Mouse (Mus musculus): ENCODE results near the gene Tomm20.

DNA sequence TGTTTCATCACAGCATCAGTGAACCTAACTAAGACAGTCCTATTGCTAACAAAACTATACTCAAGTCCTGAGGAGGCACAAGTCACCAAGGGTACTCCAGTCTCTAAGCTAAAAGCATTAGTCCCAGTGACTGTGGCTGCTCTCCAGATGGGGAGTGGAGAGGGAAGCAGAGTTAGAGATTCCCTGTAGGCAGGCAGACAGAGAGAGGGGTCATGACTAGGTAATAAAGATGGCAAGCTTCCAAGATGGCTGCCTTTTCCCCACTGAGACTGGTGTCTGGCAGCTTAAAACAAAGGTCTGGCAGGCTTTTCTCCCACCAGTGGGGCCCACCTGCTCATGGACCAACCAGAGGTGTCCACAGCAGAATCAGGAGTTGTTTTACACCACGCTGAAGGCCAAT lies 48.9 kb upstream of the Tomm20 start:
- TF ChIP-seq CTCF (IDR thresholded peaks at IDR 0.05; ENCODE audit: borderline replicate concordance, extremely low read depth, insufficient read depth, insufficient read length) (no peak), POLR2A (IDR thresholded peaks at IDR 0.05; ENCODE audit: borderline replicate concordance, extremely low read depth, insufficient read depth, insufficient read length, poor library complexity, severe bottlenecking) (no peak)

Data from brain, embryonic 14.5 days (tissue).